Mouse (Mus musculus) ES-E14 (cell line): ENCODE data around the gene Hist1h2bh.

Experiments
- CHD2 ChIP-seq: IDR thresholded peaks from 2 replicates; pipeline ENCODE4 v1.6.1; 2014; ENCODE audit warnings: mild to moderate bottlenecking, low read depth, low read length, inconsistent platforms
- MAFK ChIP-seq: IDR thresholded peaks from 2 replicates; pipeline ENCODE4 v1.6.1; 2014; ENCODE audit warnings: mild to moderate bottlenecking, low read depth, low read length, inconsistent platforms; ENCODE audit not compliant: insufficient read depth
- ZNF384 ChIP-seq: IDR thresholded peaks from 2 replicates; pipeline ENCODE4 v1.6.1; 2012; ENCODE audit warnings: low read depth, low read length, inconsistent platforms

DNA sequence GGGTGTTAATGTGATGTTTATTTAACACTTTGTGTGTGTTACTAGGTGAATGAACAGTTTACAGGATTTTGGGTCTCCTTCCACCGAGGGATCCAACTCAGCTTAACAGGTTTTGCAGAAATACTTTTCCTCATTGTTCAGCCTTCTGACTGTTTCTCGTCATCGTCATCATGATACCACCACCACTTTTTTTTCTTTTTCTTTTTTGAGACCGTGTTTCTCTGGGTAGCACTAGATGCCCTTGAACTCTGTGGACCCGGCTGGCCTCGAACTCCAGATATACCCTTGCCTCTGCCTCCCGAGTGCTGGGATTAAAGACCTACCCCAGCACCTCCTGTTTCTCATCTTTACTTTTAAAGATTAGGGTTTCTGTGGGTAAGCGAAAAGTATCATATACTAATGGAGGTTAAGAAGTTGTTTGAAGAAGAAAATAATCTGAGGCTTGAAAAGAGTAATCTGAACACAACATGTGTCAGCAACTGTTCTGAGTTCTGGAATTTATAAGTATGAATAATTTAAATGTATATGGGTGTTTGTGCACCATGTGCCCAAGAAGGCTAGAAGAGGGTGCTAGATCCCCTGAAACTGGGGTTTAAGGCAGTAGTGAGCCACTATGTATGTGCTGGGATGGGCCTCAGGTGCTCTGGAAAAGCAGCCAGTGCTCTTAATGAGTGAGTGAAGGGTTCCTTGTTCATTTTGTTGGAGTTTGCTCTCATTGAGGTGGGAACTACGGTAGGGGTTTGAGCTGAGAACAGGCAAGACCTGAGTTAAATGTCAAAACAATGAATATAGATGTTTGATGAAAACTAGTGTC, 10.7 kb downstream of the Hist1h2bh start:
- no peak for TF ChIP-seq MAFK
- TF ChIP-seq CHD2: no peak
- no peak for TF ChIP-seq ZNF384
